Mouse (Mus musculus): ENCODE results near the gene Gmppb.

Gene Gmppb

GRCm38 (mm10) chr9:108082988-108083431 lies 34.0 kb downstream of the Gmppb start, which contains the start of gene Rnf123:
Gene Rnf123, minus strand, starts transcription at chr9:108083346.
- no peak for DNase-seq

DNA sequence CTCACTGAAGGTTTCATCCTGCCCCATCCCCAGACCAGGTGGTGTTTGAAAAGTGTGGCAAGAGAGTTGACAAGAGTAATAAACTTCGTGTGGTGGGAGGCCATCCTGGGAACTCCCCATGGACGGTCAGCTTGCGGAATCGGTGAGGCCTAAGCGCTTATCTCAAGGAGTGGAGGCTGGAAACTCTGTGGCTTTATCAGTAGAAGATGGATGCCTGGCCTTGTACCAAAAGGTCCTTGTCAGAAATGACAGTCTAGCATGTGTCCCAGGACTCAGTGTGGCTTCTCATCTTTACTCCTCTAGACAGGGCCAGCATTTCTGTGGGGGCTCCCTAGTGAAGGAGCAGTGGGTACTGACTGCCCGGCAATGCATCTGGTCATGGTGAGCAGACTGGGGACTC lies 34.5 kb downstream of the Gmppb start:
- no peak for DNase-seq

DNA sequence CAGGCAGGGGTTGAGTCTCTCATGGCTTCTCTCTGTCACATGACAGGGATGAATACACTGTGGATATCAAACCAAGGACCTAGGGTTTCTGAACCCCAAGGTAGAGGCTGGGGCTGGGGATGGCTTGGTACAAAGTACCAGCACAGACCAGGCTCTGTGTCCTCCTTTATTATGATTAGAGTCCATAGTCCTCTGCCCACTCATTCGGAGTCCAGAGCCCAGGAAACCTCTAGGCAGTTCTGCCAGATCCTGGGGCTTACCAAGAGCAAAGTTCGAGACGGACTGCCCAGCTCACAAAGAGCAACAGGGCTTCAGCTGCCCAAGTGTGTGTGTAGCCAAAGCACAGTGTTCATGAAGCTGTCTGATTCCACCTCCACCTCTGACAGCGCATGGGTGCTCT lies 36.2 kb downstream of the Gmppb start:
- DNase-seq: no peak

GRCm38 (mm10) chr9:108090611-108091120 lies 41.6 kb downstream of the Gmppb start:
- peak in 1 of 2 experiments; percentile 35 for DNase-seq

- DNase-seq: no peak
Measured at GRCm38 (mm10) chr9:108093586-108093985, 44.5 kb downstream of the Gmppb start.

GRCm38 (mm10) chr9:108094184-108094941 lies 45.3 kb downstream of the Gmppb start, which contains the start of gene Apeh:
Gene Apeh, minus strand, starts transcription at chr9:108094606.
- DNase-seq: peak; percentile 98 to 99

DNA sequence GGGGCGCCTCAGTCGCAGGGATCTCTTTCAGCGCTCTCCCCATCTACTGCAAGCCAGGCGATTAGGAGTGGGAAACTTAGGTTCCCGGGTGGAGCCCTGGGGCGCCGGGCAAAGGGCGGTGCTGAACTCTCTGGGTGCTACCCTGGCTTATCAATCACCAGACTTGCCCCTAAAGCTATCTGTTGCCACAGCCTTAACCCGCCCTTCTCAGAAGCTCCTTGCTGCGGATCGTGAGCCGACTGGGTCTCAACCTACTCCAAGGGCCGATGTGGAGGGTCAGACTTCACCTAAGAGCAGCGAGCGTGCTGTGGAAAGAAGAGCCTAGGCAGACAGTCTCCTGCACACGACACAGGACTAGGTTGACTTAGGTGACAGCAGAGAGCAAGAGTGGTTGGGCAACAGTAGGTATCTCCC lies 46.0 kb downstream of the Gmppb start:
- no peak for DNase-seq

DNA sequence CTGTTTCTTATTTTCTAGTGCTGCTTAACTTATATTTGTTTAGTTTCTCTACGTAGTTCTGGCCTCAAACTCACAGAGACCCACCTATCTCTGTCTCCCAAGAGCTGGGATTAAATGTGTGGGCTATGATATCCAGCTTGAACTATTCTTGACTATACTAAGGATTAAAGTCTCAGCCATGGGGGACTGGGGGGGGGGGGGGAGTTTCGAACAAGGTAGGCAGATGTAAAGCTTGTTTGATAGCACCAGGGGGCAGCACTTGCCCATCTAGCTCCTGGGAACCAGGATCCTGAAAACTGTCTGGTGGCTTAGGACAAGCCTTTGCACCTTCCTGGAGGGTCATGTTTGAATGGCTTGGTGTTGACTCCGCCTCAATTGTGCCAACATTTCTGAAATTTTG lies 46.5 kb downstream of the Gmppb start:
- peak; percentile 76 to 83 for DNase-seq

GRCm38 (mm10) chr9:108095949-108096712 lies 47.1 kb downstream of the Gmppb start:
- DNase-seq: no peak

DNA sequence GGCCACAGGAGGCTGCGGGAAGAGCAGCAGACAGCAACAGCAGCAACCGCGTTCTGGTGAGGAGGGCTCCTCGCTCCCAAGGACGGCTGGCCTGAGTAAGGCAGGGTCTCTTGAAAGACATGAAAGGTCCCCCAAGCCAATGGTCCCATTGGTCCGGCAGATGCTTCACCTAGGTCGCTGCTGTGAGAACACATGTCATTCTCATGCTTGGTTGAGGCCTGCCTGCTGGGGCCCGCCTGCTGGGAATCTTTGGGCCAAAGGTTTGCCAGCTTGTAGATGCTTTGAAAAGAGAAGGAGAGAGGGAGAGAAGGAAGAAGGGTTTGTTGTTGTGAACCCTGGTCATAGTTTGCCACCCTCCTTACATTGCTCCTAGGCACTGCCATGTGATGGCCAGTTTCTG lies 50.6 kb downstream of the Gmppb start:
- DNase-seq: no peak

Measured in kidney, postnatal 4 days (tissue).